Mouse (Mus musculus) adrenal gland, adult (tissue): Measurements from ENCODE around the gene Arpp21.

Experiments used
- DNase-seq, 2 experiments: peaks; one replicate each; pipeline ENCODE4 v3.0.0; 2022 to 2023; ENCODE audit warnings: low spot score in 1 of 2; ENCODE audit not compliant: inconsistent age in 2 of 2

Arpp21 gene

DNA sequence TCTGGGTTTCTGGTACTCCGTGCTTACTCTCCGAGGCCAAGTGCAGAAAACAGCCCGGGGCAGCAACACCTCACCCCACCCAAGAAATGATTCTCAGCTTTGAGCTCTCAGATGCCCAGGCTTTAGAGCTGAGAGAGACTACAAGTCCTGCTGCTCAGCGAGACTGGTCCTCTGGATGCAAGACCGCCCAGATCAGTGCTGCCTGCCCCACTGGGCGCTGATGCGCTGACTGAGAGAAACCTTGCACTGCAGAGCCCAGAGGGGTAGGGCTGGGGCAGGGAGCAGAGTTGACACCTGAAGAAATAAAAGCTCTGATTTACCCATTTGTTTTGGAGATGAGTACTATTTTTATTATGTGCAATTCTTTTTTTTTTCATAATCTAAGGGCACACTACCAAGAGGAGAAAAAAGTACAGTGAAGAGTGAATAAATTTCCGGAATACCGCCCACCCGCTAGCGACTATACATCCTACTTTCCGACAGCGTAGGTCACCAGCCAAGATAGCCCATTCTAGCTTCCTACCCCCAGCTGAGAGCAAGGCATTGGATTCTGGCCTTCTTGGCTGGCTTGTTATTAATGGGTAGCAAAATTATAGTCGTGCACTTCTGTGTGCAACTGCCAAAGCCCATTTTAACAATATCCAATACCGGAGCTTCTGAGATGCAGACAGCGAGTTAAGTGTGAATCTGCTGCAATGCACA, at the start of gene Arpp21:
Gene Arpp21, minus strand, starts transcription at position 243 of the 702 bp plus-strand sequence.
- no peak for DNase-seq

DNA sequence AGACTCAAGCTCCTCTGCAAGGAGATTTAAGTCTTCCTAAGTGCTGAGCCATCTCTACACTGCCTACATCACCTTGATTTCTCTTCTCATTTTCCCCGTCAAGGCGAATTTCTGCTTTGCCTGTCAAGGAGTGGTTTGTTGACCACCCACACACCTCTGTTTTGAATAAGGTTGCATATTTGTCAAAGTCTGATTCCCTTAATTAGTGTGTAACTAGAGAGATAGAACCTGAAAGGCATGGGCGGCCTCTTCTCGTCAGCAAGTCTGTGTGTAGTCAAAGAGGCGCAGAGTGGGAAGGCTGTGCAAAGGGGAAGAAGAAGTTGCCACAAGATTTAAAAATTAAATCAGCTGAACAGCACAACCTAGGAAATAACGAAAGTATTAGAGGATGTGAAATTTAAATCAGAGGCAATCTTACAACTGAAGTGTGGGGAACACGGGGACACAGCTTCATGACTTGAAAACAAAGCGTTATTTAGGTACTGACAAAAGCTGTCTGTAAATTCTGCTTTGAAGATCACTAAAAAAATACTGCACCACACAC, 36.8 kb upstream of the Arpp21 start:
- no peak for DNase-seq

DNA sequence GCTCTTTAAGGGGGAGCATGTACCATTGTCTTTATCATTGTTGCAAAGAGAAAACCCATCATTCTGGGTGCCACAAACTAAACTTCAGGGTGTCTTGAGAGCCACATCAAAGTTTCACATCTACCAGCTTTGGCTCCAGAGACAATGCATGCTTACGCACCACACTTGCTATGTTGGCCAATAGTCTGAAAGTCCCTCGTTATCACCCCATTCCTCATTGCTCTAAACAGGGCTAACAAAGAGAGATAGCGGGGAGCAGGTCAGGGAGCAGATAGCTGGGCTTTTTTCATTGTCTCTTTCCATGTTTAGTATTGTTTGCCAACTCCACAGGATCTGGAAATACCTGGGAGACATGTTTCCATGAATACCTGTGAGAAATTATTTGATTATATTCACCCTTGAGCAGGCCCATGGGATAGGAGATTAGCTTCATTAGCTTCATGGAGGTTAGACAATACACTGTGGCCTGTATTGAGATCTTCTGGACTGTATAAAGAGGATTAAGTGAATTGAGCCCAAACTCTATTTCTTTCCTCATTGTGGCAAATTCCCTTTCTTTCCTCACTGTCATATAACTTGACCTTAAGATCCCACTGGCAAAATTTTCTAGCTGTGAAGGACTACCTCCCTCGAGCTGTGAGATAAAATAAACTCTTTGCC, 29.4 kb upstream of the Arpp21 start:
- no peak for DNase-seq

DNA sequence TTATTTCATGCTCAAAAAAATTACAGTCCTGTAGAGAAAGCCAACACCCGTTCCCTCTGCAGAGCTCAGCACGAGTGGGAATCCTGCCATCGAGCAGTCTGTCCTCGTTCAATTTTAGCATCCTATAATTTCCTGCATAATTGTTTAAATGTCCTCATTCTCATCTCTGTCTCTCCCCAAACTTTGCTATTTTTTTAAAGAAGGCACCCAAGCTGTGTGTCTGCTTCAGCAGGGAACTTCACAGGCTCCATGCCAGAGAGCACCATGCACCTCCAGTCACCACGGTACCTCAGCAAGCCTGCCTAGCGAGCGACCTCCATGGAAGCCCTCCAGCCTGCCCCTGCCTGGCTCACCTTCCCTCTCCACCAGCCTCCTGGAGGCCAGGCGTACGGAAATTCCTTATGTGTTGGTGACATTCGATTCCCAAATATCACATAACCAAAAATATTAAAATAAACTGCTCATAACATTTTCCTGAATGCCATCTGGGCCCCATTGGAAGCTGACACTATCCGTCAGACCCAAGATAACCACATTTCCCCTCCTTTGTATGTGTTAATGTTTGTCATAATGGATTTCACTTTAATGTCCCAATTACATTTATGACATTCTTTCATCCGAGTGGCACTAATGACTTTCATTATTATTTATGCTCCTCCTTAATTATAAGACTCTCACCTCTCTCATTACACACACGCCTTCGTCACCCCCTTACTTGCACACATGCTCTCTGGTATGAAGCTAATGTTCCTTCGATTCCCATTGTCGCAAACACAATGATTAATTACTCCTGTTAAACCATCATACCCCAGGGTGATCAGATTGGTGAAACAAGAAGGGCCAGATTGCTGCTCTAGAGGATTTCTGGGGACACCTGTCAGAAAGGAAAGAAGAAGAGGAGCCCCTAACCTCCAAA, 26.5 kb upstream of the Arpp21 start:
- no peak for DNase-seq

DNA sequence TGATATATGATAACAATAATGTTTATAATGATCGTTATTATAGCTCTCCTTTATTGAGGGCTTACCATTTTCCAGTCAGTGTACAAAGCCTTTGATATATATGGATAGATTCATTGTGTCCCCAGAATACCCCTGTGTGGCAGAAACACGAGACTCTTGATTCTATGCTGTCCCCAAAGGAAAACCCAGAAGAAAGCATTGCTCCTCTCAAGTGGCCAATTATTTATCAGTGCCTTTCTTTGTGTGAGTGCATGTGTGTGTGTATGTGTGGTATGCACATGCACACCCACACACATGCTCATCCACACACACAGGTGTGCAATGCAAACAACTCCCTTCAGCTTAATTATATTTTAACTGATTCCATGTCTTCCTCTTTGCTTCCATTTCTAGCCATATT, 25.8 kb upstream of the Arpp21 start:
- no peak for DNase-seq

DNA sequence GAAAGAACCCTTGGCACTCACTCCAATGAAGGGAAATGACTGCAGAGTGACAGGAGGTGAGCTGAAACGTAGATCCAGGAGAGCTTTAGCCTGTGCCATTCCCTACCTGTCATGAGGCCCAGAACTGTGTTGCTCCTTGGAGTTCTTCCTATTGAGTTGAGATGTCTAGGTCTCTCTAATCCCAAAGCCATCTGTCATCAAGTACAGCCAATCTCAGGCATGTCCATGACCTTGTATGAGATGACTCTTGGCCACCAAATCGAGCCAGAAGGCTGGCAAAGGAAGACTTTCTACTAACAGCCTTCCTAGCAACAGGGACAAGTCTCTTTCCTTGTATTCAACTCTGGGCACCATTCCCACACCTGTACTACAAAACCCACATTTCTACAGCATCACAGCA, 25.0 kb upstream of the Arpp21 start:
- no peak for DNase-seq

DNA sequence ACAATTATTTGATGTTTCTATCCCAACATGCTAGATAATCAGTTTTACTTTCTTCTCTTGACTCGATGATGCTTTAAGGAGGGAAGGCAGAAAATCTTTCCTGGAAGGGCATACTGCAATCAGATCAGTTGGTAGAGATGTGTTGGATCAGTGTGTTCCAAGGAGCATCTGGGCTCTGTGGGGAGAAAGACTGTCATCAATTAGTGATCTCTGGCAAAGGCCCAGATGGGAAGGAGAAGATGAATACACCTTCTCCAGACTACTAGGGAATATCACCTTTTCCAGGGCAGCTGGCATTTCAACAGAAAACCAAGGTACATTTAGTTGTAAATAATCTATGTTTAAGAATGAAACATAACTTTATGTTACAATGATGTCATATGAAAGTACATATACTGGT, 22.8 kb upstream of the Arpp21 start:
- DNase-seq, result no peak

DNA sequence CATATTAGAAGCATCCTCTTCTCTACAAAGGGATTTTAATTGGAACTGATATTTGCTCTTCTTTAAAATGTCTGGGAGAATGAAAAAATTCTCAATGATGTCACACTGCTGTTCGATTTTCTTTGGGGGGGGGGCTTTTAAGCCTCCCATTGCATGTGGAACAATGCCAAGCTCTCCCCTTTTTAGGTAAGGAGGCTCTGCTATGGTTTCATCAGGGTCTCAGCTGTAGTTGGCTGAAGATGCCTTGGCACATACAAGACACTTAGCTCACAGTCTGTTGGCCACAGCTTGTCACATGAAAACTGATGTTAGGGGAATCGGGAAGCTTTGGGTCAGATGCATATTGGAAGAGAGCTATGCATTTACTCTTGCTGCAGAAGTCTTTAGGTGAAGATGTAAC, 20.2 kb upstream of the Arpp21 start:
- DNase-seq, result no peak

DNA sequence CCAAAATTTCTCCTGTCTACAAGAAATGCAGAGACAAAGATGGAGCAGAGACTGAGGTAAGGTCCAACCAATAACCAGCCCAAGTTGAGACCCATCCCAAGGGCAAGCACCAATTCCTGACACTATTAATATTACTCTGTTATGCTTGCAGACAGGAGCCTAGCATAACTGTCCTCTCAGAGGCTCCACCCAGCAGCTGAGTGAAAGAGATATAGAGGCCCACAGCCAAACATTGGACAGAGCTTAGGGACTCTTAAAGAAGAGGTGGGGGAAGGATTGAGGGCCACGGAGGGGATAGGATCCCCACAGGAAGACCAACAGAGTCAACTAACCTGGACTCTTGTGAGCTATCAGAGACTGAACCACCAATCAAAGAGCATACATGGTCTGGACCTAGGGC, 18.0 kb upstream of the Arpp21 start:
- DNase-seq, result no peak

DNA sequence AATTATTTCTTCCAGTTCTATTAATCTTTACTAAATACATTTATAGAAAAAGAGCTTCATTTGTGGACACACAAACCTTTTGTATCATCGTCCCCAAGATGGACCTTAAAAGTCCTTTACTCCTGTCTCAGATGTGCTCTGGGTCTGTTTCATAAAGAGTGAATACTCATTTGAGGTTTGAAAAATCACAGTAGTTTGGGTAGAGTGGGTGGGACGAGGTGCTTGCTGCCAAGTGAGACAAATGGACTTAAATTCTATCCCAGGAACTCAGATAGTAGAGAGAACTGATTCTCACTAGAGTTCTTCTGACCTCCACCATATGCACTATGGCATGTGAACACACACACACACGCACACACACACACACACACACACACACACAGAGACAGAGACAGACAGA, 16.1 kb upstream of the Arpp21 start:
- no peak for DNase-seq

DNA sequence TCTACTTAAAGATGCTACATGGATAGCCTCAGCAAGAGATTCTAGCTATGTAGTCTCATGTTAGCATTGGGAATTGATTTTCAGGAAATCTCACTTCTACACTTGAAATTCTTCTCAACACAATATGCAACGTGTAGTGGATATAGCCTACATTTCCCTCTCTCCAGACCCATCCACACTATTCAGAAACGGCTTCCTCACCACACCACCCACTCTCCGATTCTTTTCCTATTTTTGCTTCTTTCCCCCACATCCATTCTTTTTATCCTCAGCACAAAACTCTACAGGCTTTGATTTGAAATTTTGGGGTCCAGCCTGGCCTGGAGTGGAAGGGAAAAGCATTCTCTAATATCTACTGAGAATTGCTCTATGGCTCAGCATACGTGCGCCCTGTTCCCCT, 15.6 kb upstream of the Arpp21 start:
- no peak for DNase-seq

DNA sequence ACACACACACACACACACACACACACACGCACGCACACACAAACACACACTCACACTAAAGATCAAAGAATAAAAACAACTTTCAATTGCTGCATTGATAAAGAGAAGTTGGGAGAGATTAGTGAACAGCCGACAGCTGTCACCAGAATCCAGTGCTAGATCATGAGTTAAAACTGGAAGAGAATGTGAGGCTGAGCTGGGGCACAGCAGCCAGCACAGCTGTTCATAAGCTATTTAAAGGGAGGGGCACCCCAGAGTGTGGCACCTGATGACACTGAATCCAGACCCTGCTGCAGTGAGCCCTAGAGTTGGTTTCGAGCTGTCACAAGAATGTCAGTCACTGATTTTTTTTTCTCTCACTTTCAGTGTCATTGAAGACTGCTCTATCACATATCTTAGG, 14.0 kb upstream of the Arpp21 start:
- no peak for DNase-seq

DNA sequence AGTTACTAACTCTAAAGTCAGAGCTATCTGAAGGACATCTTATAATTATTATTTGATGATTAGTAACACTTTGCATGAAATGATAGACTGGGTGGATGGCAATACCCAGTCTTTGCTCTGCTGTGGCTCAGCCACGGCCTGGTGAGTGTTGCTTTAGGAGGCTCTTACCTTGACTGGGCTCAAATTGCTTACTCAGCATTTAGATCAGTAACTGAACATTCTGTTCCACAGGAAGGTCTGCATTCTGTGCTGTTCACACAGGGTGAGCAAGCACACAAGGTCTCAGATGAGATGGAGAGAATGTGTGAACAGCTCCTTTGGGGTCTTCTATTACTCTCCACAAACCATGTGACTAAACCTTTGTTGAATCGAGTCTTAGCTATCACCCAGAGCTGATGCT, 11.4 kb upstream of the Arpp21 start:
- no peak for DNase-seq

DNA sequence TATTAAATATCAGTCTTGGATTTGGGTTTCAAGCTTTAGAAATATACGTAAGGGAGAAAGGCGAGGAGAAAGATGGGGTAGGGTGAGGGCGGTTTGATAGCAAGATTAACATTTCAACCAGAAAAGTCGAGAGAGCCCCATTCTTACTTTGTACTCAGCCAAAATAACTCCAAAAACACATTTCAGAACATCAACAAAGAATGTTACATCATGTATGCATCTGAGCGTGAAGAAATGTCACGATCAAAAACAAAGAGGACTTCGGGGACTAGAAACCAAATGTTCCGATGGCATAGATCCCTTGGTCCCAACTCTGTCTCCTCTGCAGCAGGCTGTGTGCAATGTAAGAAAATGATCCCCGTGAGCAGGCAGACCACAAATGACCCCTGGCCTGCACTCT, 2.4 kb upstream of the Arpp21 start:
- DNase-seq, result no peak

DNA sequence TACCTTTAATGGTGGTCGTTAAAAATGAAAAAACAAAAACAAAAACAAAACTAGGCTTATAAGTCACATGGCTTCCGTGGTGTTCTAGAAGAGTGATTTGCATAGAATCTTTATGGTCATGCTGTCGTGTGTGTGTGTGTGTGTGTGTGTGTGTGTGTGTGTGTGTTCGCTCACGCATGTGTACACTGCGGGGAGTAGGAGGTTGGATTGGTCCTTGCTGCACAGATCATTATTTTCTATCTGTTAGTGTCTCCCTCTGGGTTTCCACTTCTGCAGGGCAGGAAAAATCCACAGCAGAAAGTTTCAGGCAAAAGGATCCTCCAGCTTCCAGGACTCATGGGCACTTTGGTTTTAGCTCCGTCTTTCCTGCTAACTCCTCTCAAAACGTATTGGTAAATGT, 813 bp upstream of the Arpp21 start:
- DNase-seq, result no peak

DNA sequence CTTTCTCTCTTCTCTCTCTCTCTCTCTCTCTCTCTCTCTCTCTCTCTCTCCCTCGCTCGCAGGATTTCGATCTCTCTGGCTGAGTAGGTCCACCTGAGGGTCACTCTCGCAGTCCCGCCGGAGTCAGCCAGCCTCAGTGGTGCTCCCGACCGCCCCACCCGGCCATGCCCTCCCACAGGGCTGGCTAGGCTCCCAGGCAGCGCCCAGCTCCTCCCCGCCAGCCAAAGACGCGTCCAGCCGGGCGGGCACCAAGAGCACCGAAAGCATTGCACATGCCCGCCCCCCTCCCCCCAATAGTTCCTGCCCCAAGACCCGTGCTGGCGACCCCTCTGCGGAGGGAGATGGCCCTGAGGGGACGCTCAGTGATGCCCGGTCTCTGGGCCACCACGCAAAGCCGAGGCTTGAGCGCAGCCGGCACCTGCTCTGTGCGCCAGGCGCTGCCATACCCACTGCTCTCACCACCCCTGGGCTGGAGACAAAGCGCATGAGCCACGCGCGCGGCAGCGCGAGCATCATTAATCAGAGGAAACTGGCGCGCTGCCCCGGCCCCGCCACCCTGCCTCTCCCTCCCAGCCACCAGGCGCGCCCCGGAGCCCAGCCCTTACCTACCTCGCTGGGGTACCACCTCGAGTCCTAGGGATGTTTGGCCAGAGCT, 570 bp downstream of the Arpp21 start:
- DNase-seq, result peak; percentile 18 to 53

DNA sequence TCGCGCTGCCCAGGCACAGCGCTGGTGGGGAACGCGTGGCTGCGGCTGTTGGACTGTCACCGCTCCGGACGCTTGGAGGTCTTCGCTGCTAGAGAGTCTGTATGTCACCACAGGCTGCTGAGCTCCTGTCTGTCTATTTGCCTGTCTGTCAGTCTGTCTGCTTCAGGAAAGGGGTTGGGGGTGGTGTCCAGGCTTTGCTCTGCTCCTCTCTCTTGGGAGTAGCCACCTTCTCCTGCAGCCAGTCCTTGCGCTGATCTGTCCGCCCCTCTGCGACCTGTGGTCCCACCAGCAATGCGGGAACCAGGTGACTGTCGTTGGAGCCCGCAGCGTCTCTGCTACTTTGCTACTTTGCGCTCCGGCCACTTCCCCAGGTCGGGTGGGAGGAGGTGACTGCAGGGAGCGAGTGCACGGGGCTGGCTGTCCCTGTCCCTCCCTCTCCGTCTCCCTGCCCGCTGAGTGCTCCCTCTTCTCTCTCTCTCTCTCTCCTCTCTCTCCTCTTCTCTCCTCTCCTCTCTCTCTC, 1.2 kb downstream of the Arpp21 start:
- peak in 1 of 2 experiments; percentile 32 for DNase-seq

DNA sequence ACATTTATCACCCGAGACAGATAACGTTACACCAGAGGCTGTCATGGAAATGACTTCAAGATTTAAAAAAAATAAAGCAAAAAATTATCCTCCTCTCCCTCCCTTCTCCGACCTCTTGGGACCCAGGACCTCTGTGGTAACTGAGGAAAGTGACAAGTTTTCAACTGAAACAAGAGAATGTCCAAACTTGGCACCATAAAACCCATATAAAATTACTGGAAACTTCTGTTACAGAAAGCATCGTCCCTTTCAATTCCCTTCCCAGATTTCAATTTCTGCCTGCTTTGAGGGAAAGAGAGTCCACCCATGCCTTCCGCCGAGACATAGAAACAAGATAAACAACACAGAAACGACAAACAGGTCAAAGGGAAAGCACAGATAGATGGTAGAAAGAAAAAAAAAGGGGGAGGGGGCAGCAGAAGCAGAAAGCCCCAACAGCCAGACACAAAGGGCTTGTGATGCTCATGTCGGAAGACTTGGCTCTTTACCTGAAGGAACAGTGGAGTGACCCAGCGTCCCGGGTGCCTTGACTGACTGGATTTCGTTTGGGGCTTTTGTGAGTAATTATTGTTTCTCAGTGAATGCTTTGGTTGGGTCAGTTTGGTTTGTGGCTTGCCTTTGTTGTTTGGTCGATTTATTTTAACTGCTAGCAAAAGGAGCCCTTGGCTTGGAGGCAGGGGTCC, 1.8 kb downstream of the Arpp21 start:
- DNase-seq, result no peak

DNA sequence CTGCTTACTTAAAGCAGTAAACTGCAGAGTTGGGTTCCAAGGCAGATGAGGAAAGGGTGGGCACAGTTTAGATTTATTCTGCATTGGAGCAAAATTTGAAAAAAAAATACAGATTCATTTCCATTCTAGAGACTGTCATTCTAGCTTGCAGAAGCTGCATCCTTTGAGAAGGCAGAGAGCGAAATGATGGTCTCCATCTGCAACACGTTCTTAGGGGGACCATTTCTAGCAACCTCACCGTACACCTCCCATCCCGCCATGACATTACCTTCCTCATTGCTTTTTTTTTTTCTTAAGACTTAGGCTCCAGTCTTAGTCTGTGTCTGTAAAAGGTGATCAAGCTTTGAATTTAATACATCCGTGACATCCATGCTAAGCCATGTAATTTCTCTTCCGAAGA, 2.4 kb downstream of the Arpp21 start:
- no peak for DNase-seq

DNA sequence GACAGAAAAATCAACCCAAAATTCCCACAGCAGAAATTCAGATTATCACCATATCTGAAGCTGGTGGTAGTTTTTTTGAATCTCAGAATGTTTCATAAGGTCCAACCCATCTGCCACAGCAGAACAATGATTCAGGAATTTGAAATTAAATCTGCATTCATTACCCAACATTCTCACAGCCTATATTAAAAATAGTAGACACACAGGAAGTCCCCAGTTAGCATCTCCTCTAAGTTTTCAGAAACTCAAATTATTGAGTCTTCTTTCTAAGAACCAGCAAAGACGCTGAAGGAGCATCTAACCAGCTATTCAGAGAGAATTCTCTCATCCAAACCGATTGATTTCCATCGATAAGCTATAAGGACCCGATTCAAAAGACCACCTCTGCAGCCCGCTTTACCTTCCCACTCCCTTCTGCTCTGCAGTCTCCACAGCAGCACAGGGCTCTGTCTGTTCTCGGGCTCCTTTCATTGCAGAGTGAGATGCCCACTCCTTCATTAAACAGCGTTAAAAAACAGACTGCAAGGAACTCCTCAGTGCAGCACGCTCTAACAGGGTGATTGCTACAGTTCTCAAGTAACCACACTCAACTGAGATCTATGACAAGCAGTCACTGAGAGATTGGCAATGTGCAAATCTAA, 3.7 kb downstream of the Arpp21 start:
- DNase-seq, result no peak
